Mouse (Mus musculus) spleen, adult 2 months (tissue): ENCODE results near the gene Tmem128.

Experiments
- CTCF ChIP-seq: fragments of 200-500 bp; IDR thresholded peaks from 2 replicates; pipeline ENCODE4 v1.5.1; 2011; ENCODE audit warnings: mild to moderate bottlenecking, inconsistent platforms; ENCODE audit not compliant: insufficient read depth, insufficient read length, insufficient replicate concordance; ENCODE audit errors: extremely low read depth
- POLR2A ChIP-seq: fragments of 200-500 bp; IDR thresholded peaks from 2 replicates; pipeline ENCODE4 v1.6.1; 2011; ENCODE audit warnings: low read depth, low read length, inconsistent platforms

- peak; percentile 69; the same call in 1 of the 2 replicates for TF ChIP-seq CTCF
- no peak for TF ChIP-seq POLR2A
These were observed 24.6 kb upstream of the Tmem128 start for GRCm38 (mm10) chr5:38235422-38235821.
